Mouse (Mus musculus) 3T3-L1 (cell line): ENCODE results near the gene Prdx4.
"Not testable (repeated sequence)": the region's sequence is repeated elsewhere in the genome, so short reads cannot be mapped to it uniquely, and the experiment has no call there.

Experiments used
- DNase-seq: peaks from one replicate; pipeline ENCODE4 v3.0.0-alpha.2; 2015; ENCODE audit warnings: low read depth, low spot score

The Prdx4 gene

GRCm38 (mm10) chrX:155340654-155341053 lies at the start of gene Prdx4:
Gene Prdx4 (minus strand): TSS chrX:155340754.
- no peak for DNase-seq

- DNase-seq = peak; percentile 58
Observed at GRCm38 (mm10) chrX:155376538-155376937, 36.0 kb upstream of the Prdx4 start.

- DNase-seq = peak; percentile 62
Observed at GRCm38 (mm10) chrX:155375458-155375857, 34.9 kb upstream of the Prdx4 start.

GRCm38 (mm10) chrX:155370110-155370509 lies 29.6 kb upstream of the Prdx4 start:
- DNase-seq = not testable (repeated sequence)

- DNase-seq = no peak
Observed at GRCm38 (mm10) chrX:155365095-155365494, 24.5 kb upstream of the Prdx4 start.

- DNase-seq = no peak
Observed at GRCm38 (mm10) chrX:155346249-155346648, 5.7 kb upstream of the Prdx4 start.

DNA sequence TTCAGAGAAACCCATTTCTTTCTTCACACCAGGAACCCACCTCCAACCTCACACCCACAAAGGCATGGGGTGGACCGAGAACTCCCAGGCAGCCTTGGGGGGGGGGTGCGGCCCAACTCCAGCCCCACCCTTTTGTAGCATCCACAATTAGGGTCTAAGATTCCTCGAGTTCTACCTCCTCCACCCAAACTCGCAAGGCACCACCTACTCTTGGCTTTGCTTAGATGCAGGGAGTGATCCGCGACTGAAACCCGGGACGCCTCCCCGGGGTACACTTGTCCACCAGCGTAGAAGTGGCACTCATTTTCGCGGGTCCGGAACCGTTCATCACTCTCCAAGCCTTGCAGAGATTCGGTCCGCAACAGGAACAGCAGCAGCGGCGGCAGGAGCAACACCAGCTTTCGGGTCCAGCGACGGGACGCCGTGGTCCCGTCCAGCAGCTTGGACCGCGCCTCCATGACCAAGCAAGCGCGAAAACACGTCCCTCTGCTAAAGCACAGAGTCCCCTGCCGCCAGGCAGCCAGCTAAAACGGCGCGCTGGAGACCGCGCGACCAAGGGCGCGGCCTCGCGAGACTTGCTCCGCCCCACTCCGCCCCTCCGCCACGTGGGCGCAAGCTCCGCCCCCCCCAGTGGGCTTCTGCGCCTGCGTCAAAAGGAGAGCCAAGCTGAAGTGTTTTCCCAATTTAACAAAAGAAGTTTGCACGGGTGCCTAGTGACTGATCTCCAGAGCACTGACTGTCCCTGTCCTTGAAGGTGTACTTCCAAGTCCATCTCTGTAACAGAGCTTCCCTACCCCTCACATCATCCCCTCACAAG lies 2.4 kb downstream of the Prdx4 start:
- DNase-seq = peak; percentile 78

DNA sequence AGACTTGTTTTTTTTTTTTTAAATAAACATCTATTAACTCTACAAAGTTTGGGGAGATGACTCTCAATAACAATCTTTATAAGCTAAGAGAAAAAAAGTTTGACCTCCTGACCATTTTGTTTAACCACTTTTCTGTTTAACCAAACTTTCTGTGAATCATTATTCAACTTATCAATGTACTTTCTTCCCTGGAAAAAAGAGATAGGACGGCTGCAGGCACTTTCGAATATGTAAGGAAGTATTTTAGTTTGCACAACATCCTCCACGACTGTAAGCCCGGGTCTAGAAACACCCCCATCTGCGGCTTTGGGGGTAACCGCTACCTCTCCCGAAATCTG lies 3.0 kb downstream of the Prdx4 start:
- no peak for DNase-seq

GRCm38 (mm10) chrX:155318005-155318404 lies 22.5 kb downstream of the Prdx4 start:
- peak; percentile 81 for DNase-seq

DNA sequence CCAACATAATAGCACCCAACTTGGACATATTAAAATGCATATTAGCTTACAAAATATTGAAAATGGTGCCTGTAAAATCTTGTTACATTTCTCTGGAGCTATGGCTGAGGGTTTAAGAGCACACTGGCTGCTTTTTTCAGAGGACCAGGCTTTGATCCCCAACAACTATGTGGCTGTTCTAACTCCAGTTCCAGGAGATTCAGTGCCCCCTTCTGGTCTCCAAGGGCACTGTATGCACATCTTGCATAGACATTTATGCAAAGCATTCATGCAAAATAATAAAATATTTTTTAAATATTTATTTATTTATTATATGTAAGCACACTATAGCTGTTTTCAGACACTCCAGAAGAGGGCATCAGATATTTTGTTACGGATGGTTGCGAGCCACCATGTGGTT lies 34.2 kb downstream of the Prdx4 start:
- peak; percentile 43 for DNase-seq

- DNase-seq = no peak
Observed at GRCm38 (mm10) chrX:155280427-155281044, 60.0 kb downstream of the Prdx4 start.

DNA sequence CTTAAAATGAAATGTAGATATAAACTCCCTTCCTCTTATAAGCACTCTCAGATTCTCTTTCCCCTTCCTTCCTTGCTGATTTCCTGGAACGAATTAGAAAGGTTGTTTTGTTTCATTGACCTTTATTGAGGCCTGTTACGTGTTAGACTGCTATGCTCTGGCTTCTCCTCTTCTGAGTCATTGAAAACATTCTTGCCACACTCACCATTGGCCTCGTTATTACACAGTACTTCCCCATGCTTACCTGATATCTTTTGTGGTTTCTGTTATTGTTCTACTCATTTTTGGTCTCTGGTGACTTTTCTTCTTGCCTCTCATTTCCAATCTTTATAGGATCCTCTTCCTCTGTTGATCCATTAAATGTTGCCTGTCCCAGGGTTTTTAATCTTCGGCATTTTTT lies 62.1 kb downstream of the Prdx4 start:
- no peak for DNase-seq
